Mouse (Mus musculus) spleen, adult 18-20 months (tissue): ENCODE data around the gene Arhgef2.
A peak's percentile ranks its signal among the peaks of the same experiment; 100 is the strongest.
"Not testable (repeated sequence)": the region's sequence is repeated elsewhere in the genome, so short reads cannot be mapped to it uniquely, and the experiment has no call there.

ENCODE experiments used
- DNase-seq, 2 experiments: peaks; one replicate each; pipeline ENCODE4 v3.0.0; 2022; ENCODE audit warnings: mixed read lengths in 2 of 2

Gene Arhgef2

DNA sequence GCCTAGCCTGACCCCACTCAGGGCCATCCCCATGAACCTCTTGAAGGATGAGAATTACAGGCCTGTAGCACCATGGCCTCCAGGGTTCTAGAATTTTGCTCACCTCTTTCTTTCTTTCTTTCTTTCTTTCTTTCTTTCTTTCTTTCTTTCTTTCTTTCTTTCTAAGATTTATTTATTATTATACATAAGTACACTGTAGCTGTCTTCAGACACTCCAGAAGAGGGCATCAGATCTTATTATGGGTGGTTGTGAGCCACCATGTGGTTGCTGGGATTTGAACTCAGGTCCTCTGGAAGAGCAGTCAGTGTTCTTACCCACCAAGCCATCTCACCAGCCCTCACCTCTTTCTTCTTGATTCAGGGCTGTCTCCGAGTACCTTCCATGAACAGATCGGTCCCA is at the start of gene Arhgef2:
Gene Arhgef2, plus strand, starts transcription at position 301 of the 400 bp plus-strand sequence.
- DNase-seq: not testable (repeated sequence)

DNA sequence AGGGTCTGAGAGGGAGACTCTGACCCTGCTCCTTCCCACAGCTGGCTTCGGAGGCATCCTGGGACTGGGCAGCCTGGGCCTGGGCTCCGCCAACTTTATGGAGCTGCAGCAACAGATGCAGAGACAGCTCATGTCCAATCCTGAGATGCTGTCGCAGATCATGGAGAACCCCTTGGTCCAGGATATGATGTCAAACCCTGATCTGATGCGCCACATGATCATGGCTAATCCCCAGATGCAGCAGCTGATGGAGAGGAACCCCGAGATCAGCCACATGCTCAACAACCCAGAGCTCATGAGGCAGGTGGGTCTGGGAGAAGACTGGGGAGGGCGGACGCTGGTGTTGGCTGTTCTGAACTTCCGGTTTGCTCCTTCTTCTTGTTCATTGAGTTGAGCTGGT is 49.1 kb upstream of the Arhgef2 start:
- DNase-seq: no peak

DNA sequence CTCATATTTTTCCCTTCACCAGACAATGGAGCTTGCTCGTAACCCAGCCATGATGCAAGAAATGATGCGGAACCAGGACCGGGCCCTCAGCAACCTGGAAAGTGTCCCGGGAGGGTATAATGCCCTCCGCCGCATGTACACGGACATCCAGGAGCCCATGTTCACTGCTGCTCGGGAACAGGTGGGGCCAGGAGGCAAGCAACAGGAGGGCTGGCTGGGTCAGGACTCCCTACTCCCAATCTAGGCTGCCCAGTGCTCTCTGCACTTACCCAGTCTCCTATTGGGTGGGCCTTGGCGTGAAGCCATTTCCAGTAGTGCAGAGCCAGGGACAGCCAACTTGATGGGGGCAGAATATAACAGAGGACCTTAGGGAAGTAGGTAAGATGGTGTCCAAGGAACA is 46.2 kb upstream of the Arhgef2 start:
- DNase-seq: no peak

DNA sequence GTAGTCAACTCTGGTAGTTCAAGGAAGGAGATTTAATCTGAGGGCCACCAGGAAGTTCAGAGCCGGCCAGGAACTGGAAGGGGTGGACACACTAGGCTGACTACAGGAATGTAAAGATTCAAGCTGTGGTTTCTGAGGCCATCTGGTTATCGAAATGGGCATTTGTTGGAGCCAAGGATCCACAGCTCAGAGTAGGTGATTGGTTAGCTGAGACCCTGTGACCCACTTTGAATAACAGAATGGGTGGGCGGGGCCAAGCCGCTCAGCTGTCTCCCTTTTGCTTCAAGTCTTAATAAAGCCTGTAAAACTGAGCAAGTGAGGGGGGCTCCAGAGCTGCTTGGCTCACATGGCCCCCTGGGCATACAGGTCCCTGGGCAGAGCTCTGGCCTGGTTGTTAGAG is 43.8 kb upstream of the Arhgef2 start:
- no peak for DNase-seq

DNA sequence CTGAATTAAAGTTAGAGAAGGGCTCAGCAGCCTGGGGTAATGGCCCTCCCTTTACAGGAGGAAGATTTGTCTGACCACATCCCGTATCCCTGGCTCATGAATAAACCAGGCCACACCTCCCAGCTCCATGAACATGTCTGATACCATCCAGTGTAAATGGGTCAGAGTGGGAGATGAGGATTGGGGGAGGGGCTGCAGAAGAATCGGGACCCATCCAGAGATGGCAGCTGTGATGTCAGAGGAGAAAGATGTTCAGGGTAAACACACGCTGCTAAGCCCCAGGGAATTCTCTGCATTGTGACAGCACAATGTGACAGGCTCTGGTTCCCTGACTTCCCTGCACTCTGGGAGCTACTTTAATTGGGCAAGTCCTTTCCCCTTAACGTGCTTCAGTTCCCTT is 42.3 kb upstream of the Arhgef2 start:
- DNase-seq: no peak

DNA sequence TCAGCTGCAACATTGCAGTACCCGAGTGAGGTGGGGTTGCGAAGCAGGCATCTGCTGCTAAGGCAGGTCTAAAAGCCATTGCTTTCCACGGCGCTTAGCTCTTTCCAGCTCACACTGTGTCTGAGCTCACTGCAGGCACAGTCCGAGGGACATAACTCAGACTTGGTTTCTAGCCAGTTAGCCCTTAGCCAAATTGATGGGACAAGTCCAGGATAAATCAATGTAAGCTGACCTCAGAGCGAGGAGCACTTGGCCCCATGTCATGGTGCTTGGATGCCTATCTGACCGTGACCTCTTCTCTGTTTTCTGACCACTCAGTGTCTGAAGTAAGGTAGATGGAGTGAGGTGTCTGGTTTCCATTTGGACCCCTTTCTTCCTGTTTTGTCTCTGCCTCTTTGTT is 41.8 kb upstream of the Arhgef2 start:
- no peak for DNase-seq

DNA sequence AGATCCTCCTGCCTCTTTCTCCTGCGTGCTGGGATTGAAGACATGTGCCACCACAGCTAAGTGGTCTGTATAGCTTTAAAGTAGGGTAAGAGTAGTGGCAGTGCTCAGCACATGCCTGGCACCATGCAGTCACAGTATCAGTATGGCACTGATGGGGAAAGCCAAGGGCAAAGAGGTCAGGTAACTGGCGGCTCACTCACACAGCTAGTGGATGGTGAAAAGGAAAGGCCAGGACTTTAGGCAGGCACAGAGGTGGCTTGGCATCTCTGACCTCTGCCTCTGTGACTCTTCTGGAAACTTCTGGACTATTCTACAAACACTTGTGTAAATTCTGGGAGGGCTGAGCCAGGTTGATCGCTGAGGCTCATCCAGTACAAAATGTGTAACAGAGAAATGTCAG is 39.6 kb upstream of the Arhgef2 start:
- DNase-seq: no peak

DNA sequence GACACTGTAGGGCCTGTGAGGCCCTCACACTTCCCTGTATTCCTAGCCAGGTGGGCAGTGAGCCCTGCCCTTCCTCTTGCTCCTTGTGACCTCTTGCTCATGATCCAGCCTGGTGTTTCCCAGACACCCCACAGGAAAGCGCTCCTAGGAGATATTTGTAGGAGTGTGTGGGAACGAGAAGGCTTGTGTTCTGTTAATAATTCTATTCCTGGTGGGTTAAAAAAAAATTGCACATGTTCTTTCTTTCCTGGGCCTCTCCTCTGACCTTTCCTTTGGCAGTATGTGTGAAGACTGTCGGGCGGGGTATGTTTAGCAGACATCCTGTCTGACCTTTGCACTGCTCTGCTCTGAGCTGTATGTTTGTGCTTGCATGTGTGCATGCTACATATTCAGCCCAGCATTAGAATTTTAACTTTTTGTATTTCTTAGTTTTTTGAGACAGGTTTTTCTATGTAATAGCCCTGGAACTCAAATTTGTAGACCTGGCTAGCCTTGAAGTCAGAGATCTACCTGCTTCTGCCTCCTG is 39.2 kb upstream of the Arhgef2 start:
- no peak for DNase-seq

DNA sequence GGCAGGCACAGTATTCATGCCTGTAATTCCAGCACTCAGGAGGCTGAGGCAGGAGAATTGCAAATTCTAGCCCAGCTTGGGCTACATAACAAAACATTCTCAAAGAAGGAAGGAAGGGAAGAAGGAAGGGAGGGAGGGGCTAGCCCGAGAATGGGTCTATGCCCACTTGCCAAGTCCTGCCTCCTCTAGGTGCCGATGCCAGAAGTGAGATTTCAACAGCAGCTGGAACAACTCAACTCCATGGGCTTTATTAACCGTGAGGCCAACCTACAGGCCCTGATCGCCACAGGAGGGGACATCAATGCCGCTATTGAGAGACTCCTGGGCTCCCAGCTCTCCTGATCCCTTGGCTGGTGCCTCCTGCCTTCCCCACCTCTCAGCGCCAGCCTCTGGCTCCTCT is 37.9 kb upstream of the Arhgef2 start:
- no peak for DNase-seq

DNA sequence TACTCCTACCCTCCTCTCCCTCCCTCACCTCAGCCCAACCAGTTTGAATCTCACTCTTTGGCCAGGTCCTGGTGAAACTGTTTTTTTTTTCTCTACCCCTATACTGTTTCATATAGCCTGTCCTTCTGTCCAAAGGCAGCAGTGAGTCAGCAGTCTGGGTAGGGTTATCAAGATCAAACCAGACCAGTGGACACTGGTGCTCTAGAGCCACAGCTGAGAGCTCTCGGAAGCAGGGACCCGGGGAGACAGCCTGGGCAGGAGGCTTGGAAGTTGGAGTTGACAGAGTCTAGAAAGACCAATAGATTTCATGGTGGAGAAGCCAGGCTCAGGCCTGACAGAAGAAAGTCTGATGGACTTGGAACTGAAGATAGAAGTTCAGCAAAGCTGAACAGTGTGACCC is 37.2 kb upstream of the Arhgef2 start:
- DNase-seq: no peak

DNA sequence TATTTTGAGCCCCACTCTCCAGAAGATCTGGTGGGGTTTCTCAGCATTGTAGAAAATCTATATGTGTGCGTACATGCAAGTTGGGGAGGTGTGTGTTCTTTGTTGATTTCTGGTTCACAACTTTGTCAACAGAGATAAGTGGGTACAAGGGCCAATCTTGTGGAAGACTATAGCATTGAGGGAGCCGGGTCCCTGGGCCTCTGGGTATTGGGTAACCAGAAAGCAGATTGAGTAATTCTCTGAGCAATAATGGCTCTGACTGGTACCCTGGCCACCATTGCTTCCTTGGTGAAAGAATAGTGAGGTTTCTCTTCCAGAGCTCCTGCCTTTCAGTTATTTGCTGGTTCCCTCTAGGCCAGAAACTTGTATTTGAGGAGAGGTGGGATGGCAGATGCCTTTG is 36.7 kb upstream of the Arhgef2 start:
- DNase-seq: no peak

DNA sequence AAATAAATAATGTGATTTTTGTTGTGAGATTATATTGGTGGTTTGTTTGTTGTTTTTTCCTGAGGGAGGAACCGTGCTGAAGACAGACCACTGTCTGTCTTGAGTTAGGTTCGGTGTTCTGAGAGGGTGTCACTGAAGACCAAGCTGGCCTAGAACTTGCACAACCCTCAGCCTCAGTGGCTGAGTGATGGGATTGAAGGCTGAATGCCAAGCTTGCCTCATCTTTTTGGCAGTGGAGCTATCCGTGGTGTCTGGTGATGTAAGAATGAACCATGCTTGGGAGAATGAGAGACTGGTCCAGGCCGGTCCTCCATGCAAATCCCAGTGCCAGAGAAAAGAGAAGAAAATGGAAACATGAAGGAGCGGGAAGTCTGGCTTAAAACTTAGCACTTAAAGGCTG is 36.1 kb upstream of the Arhgef2 start:
- DNase-seq: no peak

DNA sequence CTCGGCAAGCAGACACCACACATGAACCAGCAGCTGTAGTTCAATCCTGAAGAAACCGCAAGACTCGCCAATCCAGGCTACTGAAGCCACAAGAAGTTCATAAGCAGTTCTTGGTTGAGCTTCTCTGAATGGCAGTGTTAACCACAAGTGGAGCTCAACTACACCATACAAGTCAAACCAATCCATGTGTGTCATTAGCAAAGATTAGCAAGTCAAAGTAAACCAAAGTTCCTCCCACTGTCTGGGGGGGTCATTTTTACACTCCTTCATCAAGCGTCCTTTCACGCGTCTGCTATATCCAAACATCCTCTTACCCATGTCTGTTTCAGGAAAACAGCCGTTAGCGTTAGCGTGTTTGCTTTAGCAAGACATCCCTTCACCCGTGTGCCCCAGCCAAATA is 35.4 kb upstream of the Arhgef2 start:
- DNase-seq: no peak

DNA sequence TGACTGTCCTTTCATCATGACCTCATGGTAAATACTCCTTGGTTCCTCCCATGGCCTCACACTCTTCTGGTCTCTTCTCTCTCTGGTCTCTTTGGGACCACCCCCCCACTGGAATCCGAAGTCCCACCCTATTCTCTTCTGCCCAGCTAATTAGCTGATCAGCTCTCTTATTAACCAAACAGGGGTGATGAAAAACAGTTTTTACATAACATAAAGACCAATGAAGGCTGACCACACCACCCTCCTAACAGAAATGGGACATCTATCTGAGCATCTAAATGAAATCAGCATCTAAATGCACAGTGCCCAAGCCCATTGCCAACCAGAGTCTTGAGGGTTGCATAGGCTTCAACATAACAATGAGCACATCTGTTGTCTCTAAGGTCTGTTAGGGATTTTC is 33.9 kb upstream of the Arhgef2 start:
- no peak for DNase-seq

DNA sequence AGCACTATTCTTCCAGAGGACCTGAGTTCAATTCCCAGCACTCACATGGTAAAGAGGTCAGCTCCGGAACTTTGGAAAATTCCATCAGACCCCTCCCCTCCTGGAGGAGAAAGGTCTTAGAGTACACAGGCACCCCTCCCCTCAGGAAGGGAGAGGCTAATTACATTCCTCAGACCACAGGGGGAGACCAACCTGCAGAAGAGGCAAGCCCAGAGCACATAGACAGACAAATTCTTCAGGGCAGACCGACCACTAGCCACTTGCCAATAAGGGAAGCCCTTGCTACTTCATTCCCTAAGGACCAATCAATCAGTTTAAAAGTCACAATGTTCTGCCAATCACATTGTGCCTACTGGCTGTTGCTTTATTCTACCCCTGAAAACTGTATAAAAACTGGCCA is 32.9 kb upstream of the Arhgef2 start:
- DNase-seq: no peak

DNA sequence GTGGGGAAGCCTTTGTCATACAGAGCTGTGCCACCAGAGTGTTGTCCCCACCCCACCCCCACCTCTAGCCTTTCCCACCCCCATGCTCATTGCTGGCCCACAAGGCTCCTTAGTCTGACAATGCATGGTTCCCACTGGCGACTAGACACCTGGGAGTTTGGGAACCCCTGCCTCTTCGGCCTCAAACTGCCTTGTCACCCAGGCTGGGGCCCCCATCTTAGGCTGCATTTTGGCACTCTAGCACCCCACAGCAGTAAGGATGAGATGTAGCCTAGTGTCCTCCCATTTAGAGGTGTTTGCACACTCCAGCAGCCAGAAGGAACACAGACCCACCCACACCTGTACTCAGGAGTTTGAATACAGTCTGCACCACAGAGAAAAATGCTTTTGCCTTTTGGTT is 32.0 kb upstream of the Arhgef2 start:
- DNase-seq: no peak

DNA sequence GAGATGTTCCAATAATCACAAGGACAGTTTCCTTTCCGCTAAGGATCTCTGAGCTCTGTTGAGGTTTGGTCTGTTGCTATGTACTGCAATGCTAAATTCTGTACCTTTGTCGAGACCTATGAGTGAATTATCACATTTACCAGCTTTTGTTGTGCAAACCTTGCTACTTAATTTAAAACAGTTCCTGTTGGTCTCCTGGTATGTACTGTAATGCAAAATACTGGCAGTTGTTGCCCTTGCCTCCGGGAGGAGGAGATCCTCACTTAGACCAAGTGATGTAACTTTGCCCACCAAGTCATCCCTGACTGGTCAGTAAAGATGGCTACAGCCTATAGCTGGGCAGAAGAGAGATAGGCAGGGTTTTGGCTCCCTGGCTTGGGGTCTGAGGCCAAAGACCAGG is 30.2 kb upstream of the Arhgef2 start, which contains the start of gene Ssr2:
Gene Ssr2, plus strand, starts transcription at position 337 of the 400 bp plus-strand sequence.
- DNase-seq: no peak

DNA sequence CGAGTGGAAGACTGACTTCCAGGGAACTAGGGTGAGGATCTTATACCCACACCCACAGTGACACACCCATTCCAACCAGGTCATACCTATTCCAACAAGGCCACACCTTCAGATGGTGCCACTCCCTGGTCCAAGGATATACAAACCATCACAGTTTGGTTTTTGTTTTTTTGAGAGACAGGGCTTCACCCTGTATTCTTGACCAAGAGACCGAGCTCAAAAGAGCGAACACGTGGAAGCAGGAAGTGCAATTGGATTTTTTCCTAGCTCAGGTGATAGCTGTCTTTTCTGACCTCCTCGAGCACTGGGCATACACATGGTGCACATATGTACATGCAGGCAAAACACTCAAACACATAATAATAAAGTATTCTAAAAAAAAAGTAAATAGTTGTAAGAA is 27.9 kb upstream of the Arhgef2 start:
- not testable (repeated sequence) for DNase-seq

DNA sequence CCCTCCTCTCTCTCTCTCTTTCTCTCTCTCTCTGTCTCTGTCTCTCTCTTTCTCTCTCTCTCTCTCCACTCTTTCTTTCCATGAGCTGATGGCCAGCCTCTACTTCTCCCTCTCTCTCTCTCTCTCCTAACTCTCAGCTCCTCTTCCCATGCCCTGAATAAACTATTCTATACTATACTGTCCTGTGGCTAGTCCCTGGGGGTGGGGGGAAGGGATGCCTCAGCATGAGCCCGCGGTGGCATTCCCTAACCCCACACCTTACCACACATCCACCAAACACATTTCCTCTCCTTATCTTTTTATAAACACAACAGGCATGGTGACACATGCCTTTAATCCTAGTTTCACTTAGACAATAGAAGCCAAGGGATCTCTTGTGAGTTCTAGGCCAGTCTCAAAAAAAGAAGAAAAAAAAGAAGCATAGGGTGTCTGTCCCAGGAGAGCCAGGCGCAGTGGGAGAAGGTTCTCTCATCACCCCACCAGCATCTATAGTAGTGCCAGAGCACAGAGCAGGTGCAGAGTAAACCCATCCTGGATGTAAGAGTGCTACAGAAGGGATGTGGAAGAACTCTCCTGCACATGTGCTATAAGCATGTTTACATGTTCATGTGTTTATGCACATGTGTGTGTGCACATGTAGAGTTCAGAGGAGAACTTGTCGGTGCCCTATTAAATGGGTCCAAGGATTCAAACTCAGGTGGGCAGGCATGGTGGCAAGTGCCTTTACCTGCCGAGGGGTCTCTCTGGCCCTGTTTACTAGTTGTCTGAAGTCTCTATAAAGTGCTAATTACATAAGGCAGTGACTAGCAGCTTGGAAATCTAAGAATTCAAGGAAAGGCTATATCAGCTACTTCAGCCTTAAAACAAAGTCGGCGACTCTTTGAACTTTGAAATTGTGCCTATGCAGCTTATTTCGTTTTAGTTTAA is 27.0 kb upstream of the Arhgef2 start:
- no peak for DNase-seq

DNA sequence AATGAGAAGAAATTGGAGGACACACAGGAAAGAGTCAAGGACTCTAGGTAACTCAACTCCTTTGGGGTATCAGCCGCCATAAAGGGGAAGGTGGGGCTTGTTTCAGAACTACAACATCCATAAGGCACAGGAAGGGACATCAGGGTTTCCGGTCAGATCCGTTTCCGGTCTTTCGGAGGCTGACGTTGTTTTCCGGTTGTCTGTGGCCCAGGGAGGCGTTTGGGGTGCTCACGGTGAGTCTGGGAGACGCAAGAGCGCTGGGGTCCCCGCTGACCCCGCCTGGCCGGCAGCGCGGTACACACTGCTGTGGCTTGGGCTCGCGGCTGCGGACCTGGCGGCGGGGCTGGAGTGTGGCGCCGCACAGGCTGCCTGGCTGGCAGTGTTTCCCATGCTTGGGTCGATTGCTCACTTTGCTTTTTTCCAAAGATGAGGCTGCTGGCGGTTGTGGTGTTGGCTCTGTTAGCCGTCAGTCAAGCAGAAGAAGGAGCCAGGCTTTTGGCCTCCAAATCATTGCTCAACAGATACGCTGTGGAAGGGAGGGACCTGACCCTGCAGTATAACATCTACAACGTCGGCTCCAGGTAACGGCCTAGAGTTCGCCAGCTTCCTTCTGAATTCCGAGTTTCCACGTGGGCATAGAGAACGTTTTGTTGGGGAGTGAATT is 26.2 kb upstream of the Arhgef2 start:
- DNase-seq: peak; percentile 56 to 64

DNA sequence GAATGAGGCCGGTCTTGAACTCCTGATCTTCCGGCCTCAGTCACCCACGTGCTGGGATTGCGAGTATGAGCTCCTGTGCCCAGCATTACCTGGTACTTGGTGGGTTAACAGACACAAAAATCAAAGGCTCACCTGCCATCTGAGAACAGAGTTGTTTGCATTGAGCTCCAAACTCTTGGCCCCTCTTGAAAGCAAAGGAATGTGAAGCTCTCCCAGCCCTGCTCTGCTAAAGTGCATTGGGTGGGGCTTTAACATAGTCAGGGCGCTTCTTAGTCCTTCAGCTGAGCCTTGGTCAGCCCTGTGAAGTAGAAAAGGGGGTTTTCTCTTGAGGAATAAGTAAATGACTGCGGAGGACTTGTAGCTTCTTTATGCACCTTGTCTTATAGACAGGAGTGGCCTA is 20.0 kb upstream of the Arhgef2 start:
- no peak for DNase-seq

DNA sequence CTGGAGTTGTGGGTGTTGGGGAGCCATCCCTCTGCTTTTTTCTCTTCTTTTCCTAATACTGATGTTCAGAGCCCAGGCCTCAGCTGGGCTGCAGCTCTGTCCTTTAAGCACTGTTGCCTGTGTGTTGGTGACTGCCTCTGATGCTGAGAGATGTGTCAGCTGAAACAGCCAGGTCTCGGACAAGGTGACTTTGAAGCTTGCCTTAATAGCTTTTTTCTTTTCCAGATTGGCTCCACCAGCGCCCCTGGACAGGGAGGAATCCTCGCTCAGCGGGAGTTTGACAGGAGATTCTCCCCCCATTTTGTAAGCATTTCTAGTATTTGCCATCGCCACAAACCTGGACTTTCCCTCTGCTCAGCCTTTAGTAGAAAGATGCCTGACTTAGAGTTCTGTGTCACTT is 19.1 kb upstream of the Arhgef2 start:
- DNase-seq: no peak

DNA sequence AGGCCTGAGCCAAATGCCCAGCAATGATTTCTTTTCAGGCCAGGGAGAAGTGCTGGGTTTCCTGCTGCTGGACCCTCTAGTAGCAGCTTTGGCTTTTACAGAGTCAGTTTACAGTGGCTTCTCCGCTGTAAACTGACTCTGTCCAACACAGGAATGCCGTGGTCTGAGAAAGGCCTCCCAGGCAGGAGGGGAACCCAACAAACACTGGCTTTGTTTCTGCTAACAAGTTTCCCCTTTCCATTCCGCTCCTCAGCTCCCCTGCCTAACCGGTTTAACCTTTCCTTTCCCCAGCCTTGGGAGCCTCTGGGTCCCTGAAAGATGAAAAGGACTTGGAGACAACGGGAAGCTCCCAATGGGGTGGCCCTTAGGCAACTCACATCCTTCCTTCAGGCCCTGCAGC is 15.5 kb upstream of the Arhgef2 start:
- DNase-seq: no peak

DNA sequence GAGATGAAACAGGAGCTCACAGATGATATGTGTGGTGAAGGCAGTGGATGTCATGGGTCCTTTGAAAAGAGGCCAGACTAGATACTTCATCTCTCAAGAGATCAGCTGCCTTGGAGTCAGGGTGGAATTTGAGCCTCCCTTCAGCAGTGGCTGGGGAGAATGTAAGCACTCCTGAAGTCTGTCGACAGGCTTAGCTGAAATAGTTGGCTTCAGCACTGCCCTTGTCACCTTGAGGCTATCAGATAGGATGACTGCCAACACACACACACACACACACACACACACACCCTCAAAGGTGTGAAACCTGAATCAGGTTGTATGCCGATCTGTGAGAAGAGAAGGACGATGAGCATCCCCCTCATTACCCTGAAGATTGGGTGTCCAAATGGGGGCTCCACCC is 14.7 kb upstream of the Arhgef2 start:
- no peak for DNase-seq
